Mouse (Mus musculus): ENCODE measurements around the gene Khsrp. TPM values are rescaled to one million over a fixed set of nuclear protein-coding genes. Genes with fewer than 3 reads are reported as not detected.
A peak's percentile ranks its signal among the peaks of the same experiment; 100 is the strongest.

The Khsrp gene
- 82.8 and 119 TPM in 2 replicates for polyA plus RNA-seq (2012; rRNA removed)

DNA sequence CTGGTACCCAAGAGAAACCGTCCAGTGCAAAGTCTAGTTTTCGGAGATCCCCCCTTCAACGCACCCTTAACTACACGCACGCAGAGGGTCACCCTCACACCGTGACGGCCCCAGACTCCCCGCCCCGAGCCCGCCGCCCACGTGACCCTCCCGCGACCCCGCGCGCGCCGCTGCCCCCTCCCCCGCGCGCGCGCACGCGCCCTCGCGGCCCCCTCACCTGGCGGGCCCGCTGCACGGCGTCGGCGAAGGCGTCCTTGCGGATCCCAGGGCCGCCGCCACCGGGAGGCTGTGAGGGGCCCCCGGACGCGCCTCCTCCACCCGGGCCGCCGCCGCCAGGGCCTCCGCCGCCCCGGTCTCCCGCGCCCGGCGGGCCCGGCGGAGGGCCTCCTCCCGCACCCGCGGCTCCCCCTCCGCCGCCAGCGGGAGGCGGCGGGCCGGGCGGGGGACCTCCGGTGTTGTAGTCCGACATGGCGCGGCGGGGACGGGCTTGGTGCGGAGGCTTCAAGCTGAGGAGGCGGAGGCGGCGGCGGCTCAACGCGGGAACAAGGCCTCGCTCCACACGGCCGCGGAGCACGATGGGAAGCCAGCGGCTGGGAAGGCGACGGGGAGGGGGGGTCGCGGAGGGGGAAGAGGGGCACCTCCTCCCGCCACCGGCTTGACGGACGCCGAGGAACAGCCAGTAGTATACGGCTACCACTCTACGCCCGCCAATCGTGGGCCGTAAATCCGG, at the start of gene Khsrp:
Khsrp (minus strand) TSS at position 592 of the 730 bp plus-strand sequence.
- H3K4me1 ChIP-seq (ENCODE audit: control insufficient read depth, insufficient read depth, insufficient read length) = peaks cover 11% of the 10 kb centered on the region
- no peaks in the 10 kb centered on the region for H3K27me3 ChIP-seq (ENCODE audit: control insufficient read depth, insufficient read depth, low read length)
- TF ChIP-seq CTCF (IDR thresholded peaks at IDR 0.05; ENCODE audit: extremely low read depth, insufficient read depth, insufficient read length, insufficient replicate concordance) = no peak
- peak; percentile 31; the same call in 1 of the 2 replicates for TF ChIP-seq POLR2A (IDR thresholded peaks at IDR 0.05; ENCODE audit: low read depth, low read length)
- peaks cover 18% of the 10 kb centered on the region for H3K36me3 ChIP-seq (ENCODE audit: control insufficient read depth, insufficient read depth, low read length)
- WGBS = under 1% methylated on average over 93 of the region's 99 CpGs
- H3K4me3 ChIP-seq (ENCODE audit: extremely low read depth, insufficient read depth, insufficient read length) = peak within 1 kb of the TSS; percentile 89
- DNase-seq (ENCODE audit: low read depth in 1 of 2, low spot score in 2 of 2) = peak in 1 of 2 experiments; percentile 36
- peak within 1 kb of the TSS; percentile 86 for H3K27ac ChIP-seq (ENCODE audit: insufficient read depth, low read length)

DNA sequence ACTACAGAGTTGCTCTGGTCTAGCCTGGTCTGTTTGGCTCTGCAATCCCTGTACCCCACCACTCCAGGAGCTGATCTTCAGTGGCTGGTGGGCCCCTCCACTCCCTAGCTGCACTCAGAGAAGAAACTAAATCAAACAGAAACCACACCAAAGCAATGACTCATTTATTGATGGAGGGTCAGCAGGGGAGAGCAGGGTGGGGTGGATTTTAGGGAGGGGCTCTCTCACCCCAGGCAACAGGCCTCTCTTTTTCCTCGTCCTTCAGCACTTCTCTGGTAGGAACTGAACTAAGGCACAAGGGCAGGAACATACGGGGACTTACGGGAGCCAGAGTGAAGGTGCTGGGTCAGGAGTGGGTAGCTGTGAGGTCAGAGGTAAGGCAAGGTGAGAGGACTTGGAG, 48.6 kb upstream of the Khsrp start:
- H3K4me1 ChIP-seq (ENCODE audit: control insufficient read depth, insufficient read depth, insufficient read length) = peaks cover 22% of the 10 kb centered on the region; the same call in 1 of the 2 replicates
- H3K27ac ChIP-seq (ENCODE audit: insufficient read depth, low read length) = no peak overlapping the region
- no peaks in the 10 kb centered on the region for H3K27me3 ChIP-seq (ENCODE audit: control insufficient read depth, insufficient read depth, low read length)
- peaks cover 4% of the 10 kb centered on the region; the same call in 1 of the 2 replicates for H3K36me3 ChIP-seq (ENCODE audit: control insufficient read depth, insufficient read depth, low read length)
- DNase-seq (ENCODE audit: low read depth in 1 of 2, low spot score in 2 of 2) = no peak
- no peak overlapping the region for H3K4me3 ChIP-seq (ENCODE audit: extremely low read depth, insufficient read depth, insufficient read length)
- no peak for TF ChIP-seq CTCF (IDR thresholded peaks at IDR 0.05; ENCODE audit: extremely low read depth, insufficient read depth, insufficient read length, insufficient replicate concordance)
- TF ChIP-seq POLR2A (IDR thresholded peaks at IDR 0.05; ENCODE audit: low read depth, low read length) = no peak
- 74% methylated on average over 3 of the region's 3 CpGs for WGBS

DNA sequence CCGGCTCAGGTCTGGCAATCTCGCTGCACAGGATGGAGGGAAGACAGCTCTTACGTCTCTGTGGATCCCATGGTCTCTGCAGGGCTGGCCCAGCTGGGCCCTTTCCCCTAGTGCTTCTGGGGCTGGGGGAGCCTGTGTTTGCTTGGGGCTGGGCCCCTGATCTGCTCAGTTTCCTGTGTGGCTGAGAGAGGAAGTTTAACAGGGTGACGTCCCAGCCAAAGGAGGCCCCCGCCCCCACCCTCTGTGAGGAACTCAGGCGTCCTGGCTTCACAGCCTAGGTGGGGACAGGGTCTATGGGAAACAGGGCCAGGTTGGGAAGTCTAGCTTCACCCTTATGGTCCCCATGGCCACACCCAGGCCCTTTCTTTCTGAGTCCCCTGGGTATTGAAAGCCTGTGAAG, 47.0 kb upstream of the Khsrp start, which contains the start of gene Dennd1c:
Dennd1c (minus strand) TSS at position 179 of the 400 bp plus-strand sequence.
- DNase-seq (ENCODE audit: low read depth in 1 of 2, low spot score in 2 of 2) = peak; percentile 64 to 76
- peaks cover 13% of the 10 kb centered on the region for H3K36me3 ChIP-seq (ENCODE audit: control insufficient read depth, insufficient read depth, low read length)
- H3K27me3 ChIP-seq (ENCODE audit: control insufficient read depth, insufficient read depth, low read length) = no peaks in the 10 kb centered on the region
- H3K4me3 ChIP-seq (ENCODE audit: extremely low read depth, insufficient read depth, insufficient read length) = peak within 1 kb of the TSS; percentile 76
- H3K27ac ChIP-seq (ENCODE audit: insufficient read depth, low read length) = peak within 1 kb of the TSS; percentile 93
- peaks cover 25% of the 10 kb centered on the region; the same call in 1 of the 2 replicates for H3K4me1 ChIP-seq (ENCODE audit: control insufficient read depth, insufficient read depth, insufficient read length)
- TF ChIP-seq CTCF (IDR thresholded peaks at IDR 0.05; ENCODE audit: extremely low read depth, insufficient read depth, insufficient read length, insufficient replicate concordance) (no peak), POLR2A (IDR thresholded peaks at IDR 0.05; ENCODE audit: low read depth, low read length) (peak; percentile 84)
- WGBS = 7% methylated on average over 6 of the region's 6 CpGs

DNA sequence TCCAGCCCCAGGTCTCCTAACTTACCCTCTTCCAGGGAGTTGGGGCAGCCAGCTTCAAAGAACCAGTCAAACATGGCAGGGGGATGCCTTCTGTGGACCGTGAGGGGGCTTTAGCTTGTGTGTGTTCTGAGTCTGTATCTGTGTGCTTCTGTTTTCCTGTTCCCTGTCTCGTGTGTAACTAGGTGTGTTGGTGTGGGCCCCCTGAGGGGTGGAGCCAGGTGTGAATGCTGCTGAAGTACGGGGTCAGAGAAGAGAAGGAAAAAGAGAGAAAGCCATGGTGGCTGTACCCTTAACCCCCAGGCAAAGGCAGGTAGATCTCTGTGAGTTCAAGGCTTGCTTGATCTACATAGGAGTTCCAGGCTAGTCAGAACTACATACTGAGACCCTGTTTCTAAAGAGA, 45.6 kb upstream of the Khsrp start:
- Histone ChIP-seq H3K27me3 (ENCODE audit: control insufficient read depth, insufficient read depth, low read length) (no peaks in the 10 kb centered on the region), H3K27ac (ENCODE audit: insufficient read depth, low read length) (no peak overlapping the region), H3K4me1 (ENCODE audit: control insufficient read depth, insufficient read depth, insufficient read length) (peaks cover 25% of the 10 kb centered on the region; the same call in 1 of the 2 replicates), H3K4me3 (ENCODE audit: extremely low read depth, insufficient read depth, insufficient read length) (no peak overlapping the region), H3K36me3 (ENCODE audit: control insufficient read depth, insufficient read depth, low read length) (peaks cover 13% of the 10 kb centered on the region)
- 44% methylated on average over 3 of the region's 3 CpGs for WGBS
- TF ChIP-seq POLR2A (IDR thresholded peaks at IDR 0.05; ENCODE audit: low read depth, low read length) (no peak), CTCF (IDR thresholded peaks at IDR 0.05; ENCODE audit: extremely low read depth, insufficient read depth, insufficient read length, insufficient replicate concordance) (no peak)
- DNase-seq (ENCODE audit: low read depth in 1 of 2, low spot score in 2 of 2) = no peak

DNA sequence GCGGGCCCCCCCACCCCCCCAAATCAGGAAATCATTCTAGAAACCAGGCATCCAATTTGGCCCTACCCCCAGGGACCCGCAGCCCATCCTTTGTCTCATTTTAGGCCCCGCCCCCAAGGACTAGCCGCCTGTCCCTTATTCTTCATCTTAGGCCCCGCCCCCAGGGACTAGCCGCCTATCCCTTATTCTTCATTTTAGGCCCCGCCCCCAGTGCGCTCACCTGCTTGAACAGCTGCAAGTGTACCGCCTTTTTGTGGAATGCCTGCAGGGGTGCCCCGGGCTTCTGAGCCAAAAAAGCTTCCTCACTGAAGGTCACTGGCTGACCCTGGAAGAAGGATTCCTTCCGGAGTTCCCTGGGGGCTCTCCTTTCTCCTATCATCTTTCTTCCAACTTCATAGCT, 39.4 kb upstream of the Khsrp start:
- Histone ChIP-seq H3K4me1 (ENCODE audit: control insufficient read depth, insufficient read depth, insufficient read length) (peaks cover 6% of the 10 kb centered on the region; the same call in 1 of the 2 replicates), H3K4me3 (ENCODE audit: extremely low read depth, insufficient read depth, insufficient read length) (no peak overlapping the region), H3K27me3 (ENCODE audit: control insufficient read depth, insufficient read depth, low read length) (no peaks in the 10 kb centered on the region), H3K36me3 (ENCODE audit: control insufficient read depth, insufficient read depth, low read length) (peaks cover 42% of the 10 kb centered on the region), H3K27ac (ENCODE audit: insufficient read depth, low read length) (no peak overlapping the region)
- 81% methylated on average over 11 of the region's 11 CpGs for WGBS
- TF ChIP-seq CTCF (IDR thresholded peaks at IDR 0.05; ENCODE audit: extremely low read depth, insufficient read depth, insufficient read length, insufficient replicate concordance) = no peak
- TF ChIP-seq POLR2A (IDR thresholded peaks at IDR 0.05; ENCODE audit: low read depth, low read length) = no peak
- DNase-seq (ENCODE audit: low read depth in 1 of 2, low spot score in 2 of 2) = no peak

DNA sequence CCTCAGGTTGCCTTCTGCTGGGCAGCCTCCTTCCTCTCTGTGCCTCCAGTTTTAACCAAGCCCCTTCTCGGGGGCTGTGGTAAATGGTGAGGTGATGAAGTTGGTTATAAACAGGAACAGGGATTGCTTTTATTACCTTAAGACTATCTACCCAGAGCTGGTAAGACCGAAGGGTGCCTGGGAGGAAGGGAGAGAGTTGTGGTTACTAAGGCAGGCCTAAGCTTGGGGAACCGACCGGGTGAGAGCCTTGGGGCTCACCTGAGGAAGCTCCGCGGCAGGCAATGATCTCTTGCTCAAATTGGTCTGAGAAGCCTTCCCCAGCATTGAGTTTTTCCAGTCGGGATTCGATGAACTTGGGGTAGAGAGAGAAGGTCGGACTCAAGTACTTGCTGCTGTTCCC, 39.0 kb upstream of the Khsrp start:
- H3K4me1 ChIP-seq (ENCODE audit: control insufficient read depth, insufficient read depth, insufficient read length) = peaks cover 6% of the 10 kb centered on the region; the same call in 1 of the 2 replicates
- H3K4me3 ChIP-seq (ENCODE audit: extremely low read depth, insufficient read depth, insufficient read length) = no peak overlapping the region
- no peaks in the 10 kb centered on the region for H3K27me3 ChIP-seq (ENCODE audit: control insufficient read depth, insufficient read depth, low read length)
- no peak overlapping the region for H3K27ac ChIP-seq (ENCODE audit: insufficient read depth, low read length)
- DNase-seq (ENCODE audit: low read depth in 1 of 2, low spot score in 2 of 2) = no peak
- H3K36me3 ChIP-seq (ENCODE audit: control insufficient read depth, insufficient read depth, low read length) = peaks cover 42% of the 10 kb centered on the region
- TF ChIP-seq CTCF (IDR thresholded peaks at IDR 0.05; ENCODE audit: extremely low read depth, insufficient read depth, insufficient read length, insufficient replicate concordance) = no peak
- no peak for TF ChIP-seq POLR2A (IDR thresholded peaks at IDR 0.05; ENCODE audit: low read depth, low read length)
- WGBS = 60% methylated on average over 9 of the region's 9 CpGs

DNA sequence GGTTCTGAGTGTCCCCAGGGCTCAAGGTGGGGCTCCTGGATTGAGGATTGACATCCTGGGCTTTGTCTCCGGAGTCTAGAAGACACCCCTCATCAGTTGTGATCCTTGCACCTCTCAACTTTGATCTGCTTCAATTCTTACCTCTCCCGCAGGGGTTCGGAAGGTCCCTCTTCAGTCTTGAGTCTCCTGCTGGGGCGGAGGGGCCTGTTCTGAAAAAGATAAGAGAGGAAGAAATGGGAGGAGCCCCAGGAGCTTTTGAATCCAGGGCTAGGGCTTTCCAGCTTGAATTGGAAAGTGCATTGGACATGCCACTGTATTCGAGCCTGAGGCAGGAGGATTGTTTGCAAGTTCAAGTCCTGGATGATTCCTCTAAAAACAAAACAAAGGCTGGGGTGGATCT, 35.6 kb upstream of the Khsrp start:
- no peak overlapping the region for H3K4me3 ChIP-seq (ENCODE audit: extremely low read depth, insufficient read depth, insufficient read length)
- H3K4me1 ChIP-seq (ENCODE audit: control insufficient read depth, insufficient read depth, insufficient read length) = peaks cover 5% of the 10 kb centered on the region; the same call in 1 of the 2 replicates
- H3K27me3 ChIP-seq (ENCODE audit: control insufficient read depth, insufficient read depth, low read length) = 0 out of 2 replicates have a peak, but pooled peaks cover 1% of the 10 kb centered on the region
- 78% methylated on average over 5 of the region's 5 CpGs for WGBS
- no peak for DNase-seq (ENCODE audit: low read depth in 1 of 2, low spot score in 2 of 2)
- no peak overlapping the region for H3K27ac ChIP-seq (ENCODE audit: insufficient read depth, low read length)
- no peak for TF ChIP-seq POLR2A (IDR thresholded peaks at IDR 0.05; ENCODE audit: low read depth, low read length)
- no peak for TF ChIP-seq CTCF (IDR thresholded peaks at IDR 0.05; ENCODE audit: extremely low read depth, insufficient read depth, insufficient read length, insufficient replicate concordance)
- H3K36me3 ChIP-seq (ENCODE audit: control insufficient read depth, insufficient read depth, low read length) = peaks cover 33% of the 10 kb centered on the region
